Mouse (Mus musculus): ENCODE measurements around the gene Gid8.

GRCm38 (mm10) chr2:180695176-180695575 is 14.7 kb upstream of the Gid8 start:
- no peak for TF ChIP-seq POLR2A (IDR thresholded peaks at IDR 0.05; ENCODE audit: insufficient read depth, low read depth, low read length)
- no peak for TF ChIP-seq CTCF (IDR thresholded peaks at IDR 0.05)

Measured in heart, adult 2 months (tissue).